Mouse (Mus musculus) heart, embryonic 12.5 days (tissue): Measurements from ENCODE around the gene Tbk1. TPM values are rescaled to one million over a fixed set of nuclear protein-coding genes. Genes with fewer than 3 reads are reported as not detected.
A peak's percentile ranks its signal among the peaks of the same experiment; 100 is the strongest.

Source experiments
- ATAC-seq: fragments of 200-750 bp; cut with Nextera tagmentation; 2 replicates; pipeline ENCODE4 v1.8.0; 2017; ENCODE audit warnings: moderate TSS enrichment, moderate library complexity; ENCODE audit not compliant: insufficient number of reproducible peaks, low FRiP score
- H3K27ac ChIP-seq: fragments of 300-500 bp; sonication (generic); 2 replicates; pipeline ENCODE4 v1.5.1; 2016; ENCODE audit warnings: mild to moderate bottlenecking, moderate library complexity; ENCODE audit not compliant: poor library complexity, severe bottlenecking
- H3K27me3 ChIP-seq: fragments of 300-500 bp; sonication (generic); replicated peaks from 2 replicates; pipeline ENCODE4 v1.6.1; 2016; ENCODE audit warnings: mild to moderate bottlenecking, moderate library complexity
- H3K36me3 ChIP-seq: fragments of 300-500 bp; sonication (generic); 2 replicates; pipeline ENCODE4 v1.6.1; 2016; ENCODE audit warnings: mild to moderate bottlenecking, moderate library complexity
- H3K4me1 ChIP-seq: fragments of 300-500 bp; sonication (generic); replicated peaks from 2 replicates; pipeline ENCODE4 v1.6.1; 2016; ENCODE audit warnings: mild to moderate bottlenecking
- H3K4me2 ChIP-seq: fragments of 300-500 bp; sonication (generic); 2 replicates; pipeline ENCODE4 v1.6.1; 2016; ENCODE audit warnings: mild to moderate bottlenecking, moderate library complexity
- H3K4me3 ChIP-seq: fragments of 300-500 bp; sonication (generic); 2 replicates; pipeline ENCODE4 v1.5.1; 2016; ENCODE audit warnings: mild to moderate bottlenecking
- H3K9ac ChIP-seq: fragments of 300-500 bp; sonication (generic); 2 replicates; pipeline ENCODE4 v1.6.1; 2016; ENCODE audit warnings: mild to moderate bottlenecking, moderate library complexity
- H3K9me3 ChIP-seq: fragments of 300-500 bp; sonication (generic); replicated peaks from 2 replicates; pipeline ENCODE4 v1.6.1; 2016; ENCODE audit warnings: mild to moderate bottlenecking, moderate library complexity
- WGBS: fragments of 180-500 bp; shearing (Covaris S2); methylation state at CpG from one replicate; pipeline ENCODE4 v1.1.7; 2016; 5-methylcytosine and 5-hydroxymethylcytosine counted together
- polyA plus RNA-seq: library from polyadenylated mRNA; unstranded; fragments of >200 nt; fragmentation: Nextera tagmentation; extraction: Ambion mirVana; gene quantifications from 2 replicates; pipeline ENCODE4 v1.2.1, GENCODE M21; 2016

Tbk1 gene
- polyA plus RNA-seq, 1 experiment from 2014 or later: 23.9 TPM

GRCm38 (mm10) chr10:121542156-121542555 lies 44.4 kb downstream of the Tbk1 start:
- Histone ChIP-seq H3K9me3 (no peaks in the 10 kb centered on the region), H3K9ac (no peak overlapping the region), H3K27ac (no peak overlapping the region), H3K4me3 (no peak overlapping the region), H3K4me1 (0 out of 2 replicates have a peak, but pooled peaks cover under 1% of the 10 kb centered on the region), H3K4me2 (no peak overlapping the region), H3K27me3 (no peaks in the 10 kb centered on the region), H3K36me3 (peaks cover 27% of the 10 kb centered on the region)
- no peak for ATAC-seq
- WGBS: 89% methylated on average over 3 of the region's 3 CpGs

- peak; percentile 83 for ATAC-seq
Observed at GRCm38 (mm10) chr10:121534995-121535394, 51.6 kb downstream of the Tbk1 start.

GRCm38 (mm10) chr10:121533137-121533872 lies 53.3 kb downstream of the Tbk1 start:
- H3K27ac ChIP-seq: no peak overlapping the region
- H3K9me3 ChIP-seq: peaks cover 4% of the 10 kb centered on the region; the same call in 1 of the 2 replicates
- 0 out of 2 replicates have a peak, but pooled peaks cover 3% of the 10 kb centered on the region for H3K4me1 ChIP-seq
- peak overlapping the region; percentile 35; the same call in 1 of the 2 replicates for H3K9ac ChIP-seq
- no peaks in the 10 kb centered on the region for H3K36me3 ChIP-seq
- ATAC-seq: peak; percentile 74
- H3K4me3 ChIP-seq: peak overlapping the region; percentile 47
- peaks cover 3% of the 10 kb centered on the region; the same call in 1 of the 2 replicates for H3K27me3 ChIP-seq
- WGBS: 5% methylated on average over 32 of the region's 32 CpGs
- H3K4me2 ChIP-seq: peak overlapping the region; percentile 77

More at GRCm38 (mm10) chr10:121534995-121535394, 51.6 kb downstream of the Tbk1 start:
- H3K36me3 ChIP-seq: no peaks in the 10 kb centered on the region
- no peaks in the 10 kb centered on the region for H3K9me3 ChIP-seq
- H3K4me2 ChIP-seq: no peak overlapping the region
- 54% methylated on average over 4 of the region's 4 CpGs for WGBS
- 0 out of 2 replicates have a peak, but pooled peaks cover 3% of the 10 kb centered on the region for H3K4me1 ChIP-seq
- H3K27me3 ChIP-seq: peaks cover 3% of the 10 kb centered on the region; the same call in 1 of the 2 replicates
- no peak overlapping the region for H3K27ac ChIP-seq
- no peak overlapping the region for H3K4me3 ChIP-seq
- no peak overlapping the region for H3K9ac ChIP-seq

DNA sequence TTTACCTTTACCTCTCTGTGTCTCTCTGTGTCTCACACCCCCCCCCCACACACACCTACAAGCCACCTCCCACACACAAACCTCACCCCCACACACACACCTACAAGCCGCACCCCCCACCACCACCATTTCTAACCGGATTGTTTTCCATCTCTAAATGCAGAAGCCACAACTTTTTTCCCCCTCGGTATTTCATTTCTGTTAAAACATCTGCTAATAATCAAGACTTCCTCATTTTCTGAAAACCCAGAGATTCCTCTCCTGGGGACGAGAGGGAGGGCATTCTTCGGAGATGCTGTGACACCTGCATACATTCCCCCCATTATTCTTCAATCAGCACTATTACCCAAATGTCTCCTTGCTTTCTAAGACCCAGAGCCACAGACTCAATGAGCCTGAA lies 55.0 kb downstream of the Tbk1 start:
- H3K4me1 ChIP-seq: 0 out of 2 replicates have a peak, but pooled peaks cover 3% of the 10 kb centered on the region
- H3K27me3 ChIP-seq: peaks cover 3% of the 10 kb centered on the region; the same call in 1 of the 2 replicates
- H3K4me3 ChIP-seq: no peak overlapping the region
- H3K4me2 ChIP-seq: no peak overlapping the region
- ATAC-seq: no peak
- H3K27ac ChIP-seq: no peak overlapping the region
- 74% methylated on average over 5 of the region's 5 CpGs for WGBS
- H3K9me3 ChIP-seq: peaks cover 4% of the 10 kb centered on the region; the same call in 1 of the 2 replicates
- H3K9ac ChIP-seq: no peak overlapping the region
- no peaks in the 10 kb centered on the region for H3K36me3 ChIP-seq

GRCm38 (mm10) chr10:121530365-121531003 lies 56.1 kb downstream of the Tbk1 start:
- Histone ChIP-seq H3K4me1 (0 out of 2 replicates have a peak, but pooled peaks cover 3% of the 10 kb centered on the region), H3K4me3 (no peak overlapping the region), H3K4me2 (no peak overlapping the region), H3K27me3 (peaks cover 3% of the 10 kb centered on the region; the same call in 1 of the 2 replicates), H3K9me3 (peaks cover 6% of the 10 kb centered on the region; the same call in 1 of the 2 replicates), H3K27ac (no peak overlapping the region), H3K36me3 (no peaks in the 10 kb centered on the region), H3K9ac (no peak overlapping the region)
- ATAC-seq: no peak
- WGBS: 85% methylated on average over 8 of the region's 8 CpGs

- Histone ChIP-seq H3K4me3 (no peak overlapping the region), H3K4me2 (no peak overlapping the region), H3K27me3 (peaks cover 3% of the 10 kb centered on the region; the same call in 1 of the 2 replicates), H3K9ac (no peak overlapping the region), H3K27ac (no peak overlapping the region), H3K9me3 (peaks cover 6% of the 10 kb centered on the region; the same call in 1 of the 2 replicates), H3K36me3 (no peaks in the 10 kb centered on the region), H3K4me1 (no peaks in the 10 kb centered on the region)
- ATAC-seq: no peak
- WGBS: 87% methylated on average over 1 of the region's 1 CpGs
Observed at GRCm38 (mm10) chr10:121529261-121529660, 57.3 kb downstream of the Tbk1 start.

GRCm38 (mm10) chr10:121528470-121528869 lies 58.1 kb downstream of the Tbk1 start:
- H3K9me3 ChIP-seq: peaks cover 6% of the 10 kb centered on the region; the same call in 1 of the 2 replicates
- H3K9ac ChIP-seq: no peak overlapping the region
- H3K27me3 ChIP-seq: peaks cover 3% of the 10 kb centered on the region; the same call in 1 of the 2 replicates
- no peak for ATAC-seq
- H3K4me2 ChIP-seq: no peak overlapping the region
- H3K36me3 ChIP-seq: no peaks in the 10 kb centered on the region
- 74% methylated on average over 3 of the region's 3 CpGs for WGBS
- no peaks in the 10 kb centered on the region for H3K4me1 ChIP-seq
- H3K4me3 ChIP-seq: no peak overlapping the region
- H3K27ac ChIP-seq: no peak overlapping the region

- no peak for ATAC-seq
- no peak overlapping the region for H3K27ac ChIP-seq
- H3K9ac ChIP-seq: no peak overlapping the region
- no peaks in the 10 kb centered on the region for H3K27me3 ChIP-seq
- no peaks in the 10 kb centered on the region for H3K4me1 ChIP-seq
- H3K4me2 ChIP-seq: no peak overlapping the region
- WGBS: 79% methylated on average over 6 of the region's 6 CpGs
- H3K36me3 ChIP-seq: no peaks in the 10 kb centered on the region
- H3K4me3 ChIP-seq: no peak overlapping the region
- peaks cover 6% of the 10 kb centered on the region; the same call in 1 of the 2 replicates for H3K9me3 ChIP-seq
Observed at GRCm38 (mm10) chr10:121527114-121527513, 59.5 kb downstream of the Tbk1 start.

DNA sequence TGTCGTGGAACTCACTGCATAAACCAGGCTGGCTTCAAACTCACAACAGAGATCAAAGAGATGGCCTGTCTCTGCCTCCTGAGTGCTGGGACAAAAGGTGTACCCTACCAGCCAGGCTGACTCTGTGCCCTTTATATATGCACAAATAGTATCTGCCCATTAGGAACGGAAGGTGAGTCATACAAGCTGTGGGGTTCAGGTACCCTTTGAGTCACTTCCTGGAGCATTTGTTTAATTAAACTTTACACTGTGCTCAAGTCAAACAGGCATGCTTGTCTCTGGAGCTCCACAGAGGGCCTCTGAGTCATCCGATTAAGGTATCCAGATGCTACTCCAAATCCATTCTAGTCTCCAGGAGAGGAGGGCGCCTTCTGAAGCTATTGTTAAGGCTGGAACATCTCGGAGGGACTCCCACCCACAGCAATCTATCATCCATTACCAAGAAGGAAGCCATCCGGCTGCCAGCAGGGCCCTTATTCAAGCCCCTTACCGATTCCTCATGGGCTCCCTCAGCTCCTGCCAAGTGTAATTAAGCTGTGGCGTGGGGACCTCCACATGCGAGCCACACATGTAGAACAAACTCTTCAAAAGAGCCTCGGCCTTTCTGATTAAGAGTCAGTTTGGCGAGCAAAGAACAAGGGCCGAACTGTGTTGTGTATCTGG lies 65.5 kb downstream of the Tbk1 start:
- peak overlapping the region; percentile 16; the same call in 1 of the 2 replicates for H3K4me2 ChIP-seq
- no peaks in the 10 kb centered on the region for H3K9me3 ChIP-seq
- peaks cover 9% of the 10 kb centered on the region; the same call in 1 of the 2 replicates for H3K4me1 ChIP-seq
- no peak overlapping the region for H3K4me3 ChIP-seq
- no peaks in the 10 kb centered on the region for H3K36me3 ChIP-seq
- ATAC-seq: no peak
- H3K27ac ChIP-seq: no peak overlapping the region
- H3K27me3 ChIP-seq: no peaks in the 10 kb centered on the region
- no peak overlapping the region for H3K9ac ChIP-seq
- WGBS: 40% methylated on average over 12 of the region's 12 CpGs

DNA sequence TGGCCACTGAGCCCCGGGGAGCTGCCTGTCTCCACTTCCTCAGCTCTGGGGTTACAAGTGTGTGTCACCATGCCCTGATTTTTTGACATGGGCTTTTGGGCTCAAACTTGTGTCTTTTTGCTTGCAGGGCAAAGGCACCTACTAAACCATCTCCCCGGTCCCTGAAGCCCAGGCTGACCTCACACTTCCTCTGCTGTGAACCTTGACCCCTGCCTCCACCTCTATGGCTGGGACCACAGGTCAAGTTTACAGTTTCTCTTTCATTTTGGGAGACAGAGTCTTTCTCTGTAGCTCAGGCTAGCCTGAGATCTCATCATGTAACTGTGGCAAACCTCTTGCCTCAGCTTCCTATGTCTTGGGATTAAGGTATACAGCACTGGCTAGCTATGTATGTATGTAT lies 66.9 kb downstream of the Tbk1 start:
- Histone ChIP-seq H3K27me3 (no peaks in the 10 kb centered on the region), H3K4me3 (no peak overlapping the region)

More for the DNA sequence above, 66.9 kb downstream of the Tbk1 start:
- H3K9me3 ChIP-seq: no peaks in the 10 kb centered on the region
- H3K4me1 ChIP-seq: peaks cover 11% of the 10 kb centered on the region; the same call in 1 of the 2 replicates
- no peaks in the 10 kb centered on the region for H3K36me3 ChIP-seq
- H3K27ac ChIP-seq: no peak overlapping the region
- ATAC-seq: no peak
- H3K4me2 ChIP-seq: no peak overlapping the region
- no peak overlapping the region for H3K9ac ChIP-seq
- 66% methylated on average over 2 of the region's 2 CpGs for WGBS
